Mouse (Mus musculus) G1E (cell line): Measurements from ENCODE around the gene Resp18. TPM values are rescaled to one million over a fixed set of nuclear protein-coding genes. Genes with fewer than 3 reads are reported as not detected.

Source experiments
- ATAC-seq: 2 replicates; pipeline ENCODE4 v1.8.0; 2016; ENCODE audit warnings: mild to moderate bottlenecking; ENCODE audit not compliant: insufficient number of reproducible peaks, poor library complexity, low FRiP score, severe bottlenecking; ENCODE audit errors: extremely low read depth
- DNase-seq: peaks from one replicate; pipeline ENCODE4 v3.0.0; 2012; ENCODE audit warnings: low spot score
- H3K27me3 ChIP-seq: 2 replicates; pipeline ENCODE4 v1.6.1; 2012; ENCODE audit warnings: mild to moderate bottlenecking, low read length, inconsistent platforms; ENCODE audit not compliant: insufficient read depth
- H3K36me3 ChIP-seq: replicated peaks from 2 replicates; pipeline ENCODE3; 2012; ENCODE audit warnings: mild to moderate bottlenecking, inconsistent platforms
- H3K4me1 ChIP-seq: 2 replicates; pipeline ENCODE4 v1.6.1; 2012; ENCODE audit warnings: low read depth, low read length, inconsistent platforms, mixed read lengths; ENCODE audit not compliant: insufficient read depth
- H3K4me3 ChIP-seq: 2 replicates; pipeline ENCODE4 v1.5.1; 2012; ENCODE audit warnings: low read depth, mild to moderate bottlenecking, inconsistent platforms, low read length, moderate library complexity, mixed read lengths
- H3K9me3 ChIP-seq: replicated peaks from 2 replicates; pipeline ENCODE4 v1.6.1; 2012; ENCODE audit warnings: inconsistent platforms
- CTCF ChIP-seq: IDR thresholded peaks from 2 replicates; pipeline ENCODE4 v1.5.1; 2012; ENCODE audit warnings: low read depth, low read length, inconsistent platforms, mixed read lengths
- GATA1 ChIP-seq: IDR thresholded peaks from 2 replicates; pipeline ENCODE4 v1.6.1; 2012; ENCODE audit warnings: borderline replicate concordance, low read length, inconsistent platforms, mixed read lengths
- GATA2 ChIP-seq: IDR thresholded peaks from 2 replicates; pipeline ENCODE4 v1.6.1; 2012; ENCODE audit warnings: low read depth, low read length, inconsistent platforms, borderline replicate concordance
- POLR2AphosphoS5 ChIP-seq: IDR thresholded peaks from 2 replicates; pipeline ENCODE4 v1.6.1; 2012; ENCODE audit warnings: low read depth, low read length, inconsistent platforms; ENCODE audit not compliant: insufficient replicate concordance
- TAL1 ChIP-seq: conservative IDR thresholded peaks from 2 replicates; pipeline ENCODE4 v1.6.1; 2012; ENCODE audit warnings: low read depth, low read length, inconsistent platforms, mixed read lengths
- polyA plus RNA-seq: library from polyadenylated mRNA; stranded (reverse); fragments of >175 nt; gene quantifications from 2 replicates; pipeline ENCODE4 v1.2.3, GENCODE M21; 2012
- total RNA-seq, 2 experiments: library from RNA; stranded (forward) in 1 of 2; stranded (reverse) in 1 of 2; fragments of 200-1000 nt in 1 of 2; fragments of >200 nt in 1 of 2; fragmentation: Nextera tagmentation in 1 of 2; gene quantifications; 2 replicates each; pipeline ENCODE4 v1.2.3; 2014 to 2017

Resp18 gene
- total RNA-seq (2014; fragmentation: Nextera tagmentation) (not detected in 2 replicates), total RNA-seq (2017) (not detected in 2 replicates), polyA plus RNA-seq (not detected in 2 replicates)

- ATAC-seq = no peak
- Histone ChIP-seq H3K9me3 (peaks cover 3% of the 10 kb centered on the region; the same call in 1 of the 2 replicates), H3K4me3 (no peak within 1 kb of the TSS), H3K36me3 (no peaks in the 10 kb centered on the region), H3K4me1 (no peaks in the 10 kb centered on the region), H3K27me3 (peaks cover 8% of the 10 kb centered on the region; the same call in 1 of the 2 replicates)
- no peak for TF ChIP-seq GATA2
- no peak for TF ChIP-seq CTCF
- TF ChIP-seq TAL1 = no peak
- TF ChIP-seq POLR2AphosphoS5 = no peak
- TF ChIP-seq GATA1 = no peak
- no peak for DNase-seq
Observed at GRCm38 (mm10) chr1:75278228-75278627, at the start of gene Resp18. Gene Resp18, minus strand, starts transcription at chr1:75278415.

- peaks cover 23% of the 10 kb centered on the region for H3K4me1 ChIP-seq
- H3K4me3 ChIP-seq = no peak overlapping the region
- H3K9me3 ChIP-seq = peaks cover 10% of the 10 kb centered on the region
- ATAC-seq (no peak), DNase-seq (no peak)
- TF ChIP-seq GATA2 = no peak
- no peak for TF ChIP-seq POLR2AphosphoS5
- no peak for TF ChIP-seq CTCF
- TF ChIP-seq TAL1 = no peak
- TF ChIP-seq GATA1 = no peak
- no peaks in the 10 kb centered on the region for H3K27me3 ChIP-seq
- no peaks in the 10 kb centered on the region for H3K36me3 ChIP-seq
Observed at GRCm38 (mm10) chr1:75327461-75327860, 49.2 kb upstream of the Resp18 start.

GRCm38 (mm10) chr1:75319166-75319565 is 41.0 kb upstream of the Resp18 start:
- Histone ChIP-seq H3K36me3 (peaks cover 19% of the 10 kb centered on the region), H3K4me1 (peaks cover 55% of the 10 kb centered on the region), H3K9me3 (no peaks in the 10 kb centered on the region), H3K4me3 (no peak overlapping the region), H3K27me3 (no peaks in the 10 kb centered on the region)
- ATAC-seq (no peak), DNase-seq (no peak)
- TF ChIP-seq CTCF (no peak), GATA2 (no peak), GATA1 (no peak), TAL1 (no peak), POLR2AphosphoS5 (no peak)

- H3K4me3 ChIP-seq = no peak overlapping the region
- TF ChIP-seq GATA1 = no peak
- no peak for TF ChIP-seq CTCF
- no peak for TF ChIP-seq TAL1
- no peak for TF ChIP-seq GATA2
- TF ChIP-seq POLR2AphosphoS5 = no peak
- H3K4me1 ChIP-seq = peaks cover 55% of the 10 kb centered on the region
- DNase-seq (no peak), ATAC-seq (no peak)
- no peaks in the 10 kb centered on the region for H3K9me3 ChIP-seq
- H3K27me3 ChIP-seq = no peaks in the 10 kb centered on the region
- H3K36me3 ChIP-seq = peaks cover 23% of the 10 kb centered on the region
Observed at GRCm38 (mm10) chr1:75318736-75319135, 40.5 kb upstream of the Resp18 start.

GRCm38 (mm10) chr1:75318301-75318700 is 40.1 kb upstream of the Resp18 start:
- DNase-seq (no peak), ATAC-seq (no peak)
- TF ChIP-seq TAL1 = no peak
- no peak for TF ChIP-seq CTCF
- TF ChIP-seq GATA1 = no peak
- H3K27me3 ChIP-seq = no peaks in the 10 kb centered on the region
- H3K9me3 ChIP-seq = no peaks in the 10 kb centered on the region
- peaks cover 28% of the 10 kb centered on the region for H3K36me3 ChIP-seq
- peaks cover 56% of the 10 kb centered on the region for H3K4me1 ChIP-seq
- peak overlapping the region; percentile 78; the same call in 1 of the 2 replicates for H3K4me3 ChIP-seq

- peaks cover 35% of the 10 kb centered on the region for H3K36me3 ChIP-seq
- ATAC-seq = peak; percentile 93
- H3K27me3 ChIP-seq = no peaks in the 10 kb centered on the region
- no peaks in the 10 kb centered on the region for H3K9me3 ChIP-seq
- peak; percentile 100 for DNase-seq
- peak within 1 kb of the TSS; percentile 78 for H3K4me3 ChIP-seq
- peaks cover 56% of the 10 kb centered on the region for H3K4me1 ChIP-seq
- no peak for TF ChIP-seq TAL1
- TF ChIP-seq CTCF = peak; percentile 37
- no peak for TF ChIP-seq GATA1
Observed at GRCm38 (mm10) chr1:75317241-75318201, 39.3 kb upstream of the Resp18 start, which contains the start of gene Dnpep. Gene Dnpep, minus strand, starts transcription at chr1:75317990.
